Mouse (Mus musculus) frontal cortex, postnatal 25 days (tissue): ENCODE measurements around the gene Ptpn1.
A peak's percentile ranks its signal among the peaks of the same experiment; 100 is the strongest.

Source experiments
- DNase-seq, 2 experiments: peaks; one replicate each; pipeline ENCODE4 v3.0.0; 2022; ENCODE audit warnings: low spot score in 2 of 2

Gene Ptpn1

GRCm38 (mm10) chr2:167920960-167921495 lies 10.8 kb upstream of the Ptpn1 start:
- DNase-seq, result no peak

GRCm38 (mm10) chr2:167921823-167922222 lies 10.0 kb upstream of the Ptpn1 start:
- DNase-seq, result no peak

GRCm38 (mm10) chr2:167924011-167924410 lies 7.8 kb upstream of the Ptpn1 start:
- no peak for DNase-seq

- peak; percentile 66 to 75 for DNase-seq
These were observed 6.9 kb upstream of the Ptpn1 start for GRCm38 (mm10) chr2:167924803-167925604.

GRCm38 (mm10) chr2:167925841-167926800 lies 5.7 kb upstream of the Ptpn1 start:
- no peak for DNase-seq

- no peak for DNase-seq
These were observed 3.8 kb upstream of the Ptpn1 start for GRCm38 (mm10) chr2:167928002-167928526.

GRCm38 (mm10) chr2:167928972-167929371 lies 2.9 kb upstream of the Ptpn1 start:
- no peak for DNase-seq

- DNase-seq, result no peak
These were observed 882 bp upstream of the Ptpn1 start for GRCm38 (mm10) chr2:167930975-167931374.

- no peak for DNase-seq
These were observed 922 bp downstream of the Ptpn1 start for GRCm38 (mm10) chr2:167932727-167933231.

GRCm38 (mm10) chr2:167933397-167933796 lies 1.5 kb downstream of the Ptpn1 start:
- DNase-seq, result no peak

- DNase-seq, result no peak
These were observed 4.1 kb downstream of the Ptpn1 start for GRCm38 (mm10) chr2:167935956-167936355.

- DNase-seq, result no peak
These were observed 6.9 kb downstream of the Ptpn1 start for GRCm38 (mm10) chr2:167938786-167939185.

- DNase-seq, result no peak
These were observed 7.3 kb downstream of the Ptpn1 start for GRCm38 (mm10) chr2:167939204-167939603.

GRCm38 (mm10) chr2:167939632-167940399 lies 8.0 kb downstream of the Ptpn1 start:
- no peak for DNase-seq

GRCm38 (mm10) chr2:167940636-167941035 lies 8.8 kb downstream of the Ptpn1 start:
- DNase-seq, result no peak

GRCm38 (mm10) chr2:167941320-167941719 lies 9.5 kb downstream of the Ptpn1 start:
- DNase-seq, result no peak

GRCm38 (mm10) chr2:167941745-167942176 lies 9.9 kb downstream of the Ptpn1 start:
- DNase-seq, result no peak

GRCm38 (mm10) chr2:167942199-167942925 lies 10.5 kb downstream of the Ptpn1 start:
- DNase-seq, result peak; percentile 45 to 50

GRCm38 (mm10) chr2:167942926-167943633 lies 11.2 kb downstream of the Ptpn1 start:
- DNase-seq, result no peak

GRCm38 (mm10) chr2:167944193-167944592 lies 12.3 kb downstream of the Ptpn1 start:
- DNase-seq, result no peak
